Mouse (Mus musculus) ES-E14 (cell line): ENCODE data around the gene Dcaf12. TPM values are rescaled to one million over a fixed set of nuclear protein-coding genes. Genes with fewer than 3 reads are reported as not detected.

Experiments
- DNase-seq: peaks from one replicate; pipeline ENCODE4 v3.0.0-alpha.2; 2013; ENCODE audit warnings: low read depth, low spot score
- H3K27ac ChIP-seq: 2 replicates; pipeline ENCODE4 v1.5.1; 2012; ENCODE audit warnings: low read depth, mild to moderate bottlenecking, low read length, moderate library complexity, mixed read lengths; ENCODE audit not compliant: poor library complexity, insufficient read depth, severe bottlenecking
- H3K36me3 ChIP-seq: 2 replicates; pipeline ENCODE4 v1.6.1; 2012; ENCODE audit warnings: mild to moderate bottlenecking, low read length, moderate library complexity, mixed read lengths; ENCODE audit not compliant: control insufficient read depth, poor library complexity, insufficient read depth, severe bottlenecking
- H3K4me1 ChIP-seq, 2 experiments: fragments of 150-350 bp in 1 of 2; sonication (generic) in 1 of 2; 2 replicates each; pipeline ENCODE4 v1.6.1; 2012; ENCODE audit warnings: low read length in 2 of 2, mild to moderate bottlenecking in 1 of 2, mixed read lengths in 1 of 2; ENCODE audit not compliant: control insufficient read depth in 2 of 2, insufficient read depth in 2 of 2, poor library complexity in 1 of 2
- H3K4me3 ChIP-seq, 2 experiments: fragments of 150-350 bp in 1 of 2; sonication (generic) in 1 of 2; 2 replicates each; pipeline ENCODE4 v1.5.1; 2012; ENCODE audit warnings: low read length in 2 of 2, low read depth in 1 of 2, mild to moderate bottlenecking in 1 of 2, mixed read lengths in 1 of 2; ENCODE audit not compliant: insufficient read depth in 1 of 2, poor library complexity in 1 of 2, severe bottlenecking in 1 of 2
- H3K9ac ChIP-seq: 2 replicates; pipeline ENCODE4 v1.6.1; 2012; ENCODE audit warnings: low read depth, mild to moderate bottlenecking, low read length, mixed read lengths; ENCODE audit not compliant: poor library complexity, insufficient read depth, severe bottlenecking
- H3K9me3 ChIP-seq: fragments of 150-350 bp; sonication (generic); 2 replicates; pipeline ENCODE4 v1.6.1; 2012; ENCODE audit warnings: low read depth, mild to moderate bottlenecking, low read length; ENCODE audit not compliant: control insufficient read depth, insufficient read depth
- CHD2 ChIP-seq: IDR thresholded peaks from 2 replicates; pipeline ENCODE4 v1.6.1; 2014; ENCODE audit warnings: mild to moderate bottlenecking, low read depth, low read length, inconsistent platforms
- HCFC1 ChIP-seq: IDR thresholded peaks from 2 replicates; pipeline ENCODE4 v1.6.1; 2012; ENCODE audit warnings: low read length, inconsistent platforms, borderline replicate concordance; ENCODE audit not compliant: insufficient read depth
- MAFK ChIP-seq: IDR thresholded peaks from 2 replicates; pipeline ENCODE4 v1.6.1; 2014; ENCODE audit warnings: mild to moderate bottlenecking, low read depth, low read length, inconsistent platforms; ENCODE audit not compliant: insufficient read depth
- ZC3H11A ChIP-seq: IDR thresholded peaks from 2 replicates; pipeline ENCODE4 v1.6.1; 2012; ENCODE audit warnings: low read depth, mild to moderate bottlenecking, inconsistent platforms, low read length, borderline replicate concordance
- ZNF384 ChIP-seq: IDR thresholded peaks from 2 replicates; pipeline ENCODE4 v1.6.1; 2012; ENCODE audit warnings: low read depth, low read length, inconsistent platforms
- in situ Hi-C, 2 experiments: fragments of 600-800 bp; cut with MboI; formaldehyde crosslinking; loops; one replicate each; pipeline ENCODE4 v1.15.1; 2025; ENCODE audit warnings: low sequenced_read_pairs in 2 of 2, inconsistent platforms in 1 of 2; ENCODE audit not compliant: unreplicated experiment in 2 of 2
- total RNA-seq: library from RNA; depleted of rRNA; stranded (reverse); fragments of 300-350 nt; gene quantifications from 2 replicates; pipeline ENCODE4 v1.2.3, GENCODE M21; 2012; rRNA removed

The Dcaf12 gene
- total RNA-seq, result 20.4 and 27.7 TPM in 2 replicates

DNA sequence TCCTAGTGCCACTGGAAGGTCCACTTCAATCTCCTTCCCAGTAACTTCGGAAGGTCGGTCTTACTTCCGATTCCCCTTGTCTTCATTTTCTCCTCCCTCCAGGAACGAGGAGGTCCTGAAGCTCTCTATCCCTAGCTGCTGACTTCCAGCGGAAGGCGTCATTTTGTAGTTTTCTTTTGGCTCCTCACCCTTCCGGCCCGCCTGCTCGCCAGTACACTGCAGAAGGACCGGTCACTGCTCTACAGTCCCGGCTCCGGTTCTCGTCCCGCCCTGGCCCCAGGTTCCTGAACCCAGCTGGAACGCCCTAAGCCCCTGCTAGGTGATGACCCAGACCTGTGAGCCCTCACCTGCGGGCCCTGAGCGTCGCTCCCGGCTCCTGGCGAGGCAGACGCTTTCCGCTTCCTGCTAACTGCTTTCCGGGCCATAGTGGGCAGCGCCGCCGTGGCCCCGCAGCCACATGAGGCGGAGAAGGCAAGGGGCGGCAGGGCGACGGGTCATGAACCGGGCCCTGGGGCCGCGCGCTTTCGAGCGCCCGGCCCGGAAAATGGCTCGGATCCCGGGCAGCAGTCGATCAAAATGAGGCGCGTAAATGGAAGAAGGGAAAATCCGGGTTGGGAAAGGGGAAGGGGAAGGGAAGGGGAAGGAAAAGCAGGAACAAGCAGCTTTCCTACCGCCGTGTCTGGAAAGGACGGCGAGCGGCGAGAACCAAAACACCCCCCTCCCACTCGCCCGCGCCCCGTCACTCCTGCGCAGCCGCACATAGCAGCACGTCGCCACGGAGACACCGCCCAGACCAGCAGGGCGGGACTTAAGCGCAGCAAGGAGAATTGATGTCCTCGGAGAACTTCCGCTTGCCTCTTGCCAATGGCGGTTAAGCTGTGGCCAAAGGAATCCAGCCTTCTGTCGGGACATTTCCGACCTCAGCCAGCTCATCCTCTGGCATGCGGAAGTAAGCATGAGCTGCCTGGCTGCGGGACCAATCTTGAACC, at the start of gene Dcaf12:
Gene Dcaf12, minus strand, starts transcription at position 749 of the 989 bp plus-strand sequence.
- in situ Hi-C loops, result no loop called here
- Histone ChIP-seq H3K27ac (peak within 1 kb of the TSS; percentile 41), H3K9ac (peak within 1 kb of the TSS; percentile 89), H3K36me3 (peaks cover 10% of the 10 kb centered on the region), H3K4me3 (peak within 1 kb of the TSS; percentile 87 to 93), H3K4me1 (peaks cover 0 to 4% of the 10 kb centered on the region in 2 experiments; a peak in 1 of 4 replicates), H3K9me3 (no peaks in the 10 kb centered on the region)
- TF ChIP-seq HCFC1 (peak; percentile 71; the same call in 1 of the 2 replicates), ZNF384 (no peak)
- peak; percentile 95 for DNase-seq

DNA sequence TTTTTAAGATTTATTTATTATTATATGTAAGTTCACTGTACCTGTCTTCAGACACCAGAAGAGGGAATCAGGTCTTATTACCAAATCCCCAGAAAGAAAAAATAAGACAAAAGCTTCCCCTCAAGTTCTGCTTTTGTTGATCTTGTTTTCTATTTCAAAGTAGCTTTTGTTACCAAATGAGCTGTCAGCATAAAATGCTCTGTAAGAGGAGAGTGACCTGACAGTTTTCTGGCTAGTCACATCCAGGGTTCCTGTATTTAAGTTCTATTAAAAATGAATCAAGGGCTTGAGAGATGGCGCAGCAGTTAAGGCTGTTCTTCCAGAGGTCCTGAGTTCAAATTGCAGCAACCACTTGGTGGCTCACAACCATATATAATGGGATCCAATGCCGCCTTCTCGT, 46.4 kb upstream of the Dcaf12 start:
- Histone ChIP-seq H3K9ac (no peak overlapping the region), H3K27ac (no peak overlapping the region), H3K4me1 (peaks cover 4 to 7% of the 10 kb centered on the region in 2 experiments; a peak in 2 of 4 replicates), H3K9me3 (no peaks in the 10 kb centered on the region), H3K4me3 (no peak overlapping the region), H3K36me3 (no peaks in the 10 kb centered on the region)
- in situ Hi-C loops, result no loop called here
- TF ChIP-seq ZC3H11A (no peak), CHD2 (no peak), HCFC1 (no peak), ZNF384 (no peak), MAFK (no peak)
- DNase-seq, result no peak

DNA sequence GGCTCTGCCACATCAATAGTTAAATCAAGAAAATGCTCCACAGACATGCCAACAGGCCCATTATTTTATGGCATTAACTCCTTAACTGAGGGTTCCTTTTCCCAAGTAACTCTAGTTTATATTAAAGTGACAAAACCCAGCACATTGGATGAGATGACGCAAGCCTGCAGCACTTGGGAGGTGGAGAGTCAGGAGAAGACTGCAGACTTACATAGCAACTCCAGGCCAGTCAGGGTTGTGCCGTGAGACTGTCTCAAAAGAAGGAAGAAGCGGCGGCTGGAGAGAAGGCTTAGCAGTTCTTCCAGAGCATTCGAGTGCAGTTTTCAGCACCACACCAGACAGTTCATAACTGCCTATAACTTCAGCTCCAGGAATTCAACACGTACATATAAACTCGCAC, 44.7 kb upstream of the Dcaf12 start:
- Histone ChIP-seq H3K36me3 (no peaks in the 10 kb centered on the region), H3K9ac (no peak overlapping the region), H3K9me3 (no peaks in the 10 kb centered on the region), H3K4me1 (peaks cover 4 to 6% of the 10 kb centered on the region in 2 experiments; a peak in 2 of 4 replicates), H3K27ac (no peak overlapping the region), H3K4me3 (no peak overlapping the region)
- TF ChIP-seq CHD2 (no peak), ZNF384 (no peak), MAFK (no peak), HCFC1 (no peak), ZC3H11A (no peak)
- in situ Hi-C loops, result no loop called here
- DNase-seq, result no peak

DNA sequence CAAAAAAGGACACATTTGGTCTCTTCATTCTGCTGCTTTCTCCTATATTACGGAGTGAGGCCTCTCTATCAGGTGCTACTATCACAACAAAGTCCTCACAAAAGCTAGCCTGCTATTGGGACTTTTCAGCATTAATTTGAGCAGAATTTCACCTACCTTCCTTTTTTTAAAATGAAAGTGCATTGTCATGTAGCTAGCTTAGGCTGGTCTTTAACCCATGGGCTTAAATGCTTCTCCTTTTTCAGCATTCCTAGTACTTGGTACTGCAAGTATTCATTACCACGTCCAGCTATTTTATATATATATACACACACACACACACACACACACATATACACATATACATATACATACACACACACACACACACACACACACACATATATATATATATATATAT, 44.0 kb upstream of the Dcaf12 start:
- in situ Hi-C loops, result no loop called here
- Histone ChIP-seq H3K9ac (no peak overlapping the region), H3K36me3 (no peaks in the 10 kb centered on the region), H3K9me3 (no peaks in the 10 kb centered on the region), H3K4me1 (peaks cover 4 to 6% of the 10 kb centered on the region in 2 experiments; a peak in 2 of 4 replicates), H3K27ac (no peak overlapping the region), H3K4me3 (no peak overlapping the region)
- DNase-seq, result no peak
- TF ChIP-seq ZC3H11A (no peak), ZNF384 (no peak), CHD2 (no peak), MAFK (no peak)
